Mouse (Mus musculus) hindbrain, embryonic 16.5 days (tissue): ENCODE measurements around the gene Klhl36. TPM values are rescaled to one million over a fixed set of nuclear protein-coding genes. Genes with fewer than 3 reads are reported as not detected.

Experiments
- ATAC-seq: fragments of 200-750 bp; cut with Nextera tagmentation; 2 replicates; pipeline ENCODE4 v1.8.0; 2017; ENCODE audit warnings: moderate TSS enrichment, moderate library complexity
- H3K27ac ChIP-seq: fragments of 300-500 bp; sonication (generic); 2 replicates; pipeline ENCODE4 v1.5.1; 2014; ENCODE audit warnings: low read depth, mild to moderate bottlenecking, control low read depth, low read length, moderate library complexity
- H3K27me3 ChIP-seq: fragments of 300-500 bp; sonication (generic); replicated peaks from 2 replicates; pipeline ENCODE4 v1.6.1; 2014; ENCODE audit warnings: low read length; ENCODE audit not compliant: control insufficient read depth, insufficient read depth
- H3K36me3 ChIP-seq: fragments of 300-500 bp; sonication (generic); 2 replicates; pipeline ENCODE4 v1.6.1; 2014; ENCODE audit warnings: mild to moderate bottlenecking, low read length, moderate library complexity, mixed read lengths; ENCODE audit not compliant: control insufficient read depth, insufficient read depth
- H3K4me1 ChIP-seq: fragments of 300-500 bp; sonication (generic); 2 replicates; pipeline ENCODE4 v1.6.1; 2014; ENCODE audit warnings: low read depth, low read length; ENCODE audit not compliant: control insufficient read depth, insufficient read depth
- H3K4me2 ChIP-seq: fragments of 300-500 bp; sonication (generic); 2 replicates; pipeline ENCODE4 v1.6.1; 2014; ENCODE audit warnings: mild to moderate bottlenecking, low read length, control low read depth, moderate library complexity
- H3K4me3 ChIP-seq: fragments of 300-500 bp; sonication (generic); 2 replicates; pipeline ENCODE4 v1.5.1; 2014; ENCODE audit warnings: mild to moderate bottlenecking, low read length, control low read depth, moderate library complexity
- H3K9ac ChIP-seq: fragments of 300-500 bp; sonication (generic); 2 replicates; pipeline ENCODE4 v1.6.1; 2014; ENCODE audit warnings: low read depth, mild to moderate bottlenecking, control low read depth, low read length, moderate library complexity
- H3K9me3 ChIP-seq: fragments of 300-500 bp; sonication (generic); 2 replicates; pipeline ENCODE4 v1.6.1; 2014; ENCODE audit warnings: mild to moderate bottlenecking, low read length, moderate library complexity; ENCODE audit not compliant: control insufficient read depth
- WGBS: fragments of 180-500 bp; shearing (Covaris S2); extraction: QIAGEN DNeasy Blood & Tissue Kit; methylation state at CpG from one replicate; pipeline ENCODE4 v1.1.7; 2014; 5-methylcytosine and 5-hydroxymethylcytosine counted together
- polyA plus RNA-seq: library from polyadenylated mRNA; unstranded; fragments of >200 nt; fragmentation: Nextera tagmentation; extraction: Ambion mirVana; gene quantifications from 2 replicates; pipeline ENCODE4 v1.2.1, GENCODE M21; 2015

The Klhl36 gene
- polyA plus RNA-seq, 1 experiment from 2014 or later: 20.5 TPM

GRCm38 (mm10) chr8:119854035-119854434 lies 8.0 kb upstream of the Klhl36 start:
- H3K9ac ChIP-seq: no peak overlapping the region
- no peaks in the 10 kb centered on the region for H3K27me3 ChIP-seq
- WGBS: 25% methylated on average over 5 of the region's 5 CpGs
- no peak overlapping the region for H3K27ac ChIP-seq
- H3K4me3 ChIP-seq: no peak overlapping the region
- H3K9me3 ChIP-seq: no peaks in the 10 kb centered on the region
- no peaks in the 10 kb centered on the region for H3K36me3 ChIP-seq
- H3K4me1 ChIP-seq: no peaks in the 10 kb centered on the region
- no peak overlapping the region for H3K4me2 ChIP-seq
- ATAC-seq: no peak

- H3K36me3 ChIP-seq: no peaks in the 10 kb centered on the region
- H3K9ac ChIP-seq: no peak overlapping the region
- H3K4me3 ChIP-seq: no peak overlapping the region
- H3K4me1 ChIP-seq: no peaks in the 10 kb centered on the region
- no peak overlapping the region for H3K27ac ChIP-seq
- H3K27me3 ChIP-seq: no peaks in the 10 kb centered on the region
- no peak overlapping the region for H3K4me2 ChIP-seq
- no peak for ATAC-seq
- no peaks in the 10 kb centered on the region for H3K9me3 ChIP-seq
- 79% methylated on average over 5 of the region's 5 CpGs for WGBS
These were observed 6.4 kb upstream of the Klhl36 start for GRCm38 (mm10) chr8:119855656-119856055.

GRCm38 (mm10) chr8:119857767-119858166 lies 4.3 kb upstream of the Klhl36 start:
- Histone ChIP-seq H3K9ac (no peak overlapping the region), H3K4me1 (peaks cover 7% of the 10 kb centered on the region), H3K4me2 (no peak overlapping the region), H3K4me3 (no peak overlapping the region), H3K9me3 (no peaks in the 10 kb centered on the region), H3K27me3 (no peaks in the 10 kb centered on the region), H3K27ac (no peak overlapping the region), H3K36me3 (no peaks in the 10 kb centered on the region)
- ATAC-seq: no peak
- 73% methylated on average over 6 of the region's 6 CpGs for WGBS

GRCm38 (mm10) chr8:119862390-119862734 lies 296 bp downstream of the Klhl36 start:
- no peak for ATAC-seq
- 0% methylated on average over 18 of the region's 19 CpGs for WGBS
- Histone ChIP-seq H3K4me2 (peak overlapping the region; percentile 87), H3K4me3 (peak overlapping the region; percentile 91), H3K27me3 (no peaks in the 10 kb centered on the region), H3K9me3 (no peaks in the 10 kb centered on the region), H3K4me1 (peaks cover 15% of the 10 kb centered on the region), H3K9ac (peak overlapping the region; percentile 94), H3K27ac (peak overlapping the region; percentile 68), H3K36me3 (no peaks in the 10 kb centered on the region)

GRCm38 (mm10) chr8:119862749-119863148 lies 683 bp downstream of the Klhl36 start:
- Histone ChIP-seq H3K9me3 (no peaks in the 10 kb centered on the region), H3K27me3 (no peaks in the 10 kb centered on the region), H3K36me3 (no peaks in the 10 kb centered on the region), H3K4me2 (peak overlapping the region; percentile 87), H3K9ac (peak overlapping the region; percentile 94), H3K4me3 (peak overlapping the region; percentile 91), H3K27ac (peak overlapping the region; percentile 68; the same call in 1 of the 2 replicates), H3K4me1 (peaks cover 15% of the 10 kb centered on the region)
- WGBS: 11% methylated on average over 6 of the region's 6 CpGs
- no peak for ATAC-seq

GRCm38 (mm10) chr8:119869616-119870015 lies 7.5 kb downstream of the Klhl36 start:
- peaks cover 3% of the 10 kb centered on the region for H3K9me3 ChIP-seq
- no peak for ATAC-seq
- WGBS: 85% methylated on average over 20 of the region's 20 CpGs
- no peaks in the 10 kb centered on the region for H3K27me3 ChIP-seq
- no peak overlapping the region for H3K27ac ChIP-seq
- no peak overlapping the region for H3K4me3 ChIP-seq
- H3K36me3 ChIP-seq: peaks cover 33% of the 10 kb centered on the region
- H3K4me2 ChIP-seq: no peak overlapping the region
- H3K9ac ChIP-seq: no peak overlapping the region
- no peaks in the 10 kb centered on the region for H3K4me1 ChIP-seq

- Histone ChIP-seq H3K4me3 (no peak overlapping the region), H3K36me3 (peaks cover 39% of the 10 kb centered on the region), H3K27me3 (no peaks in the 10 kb centered on the region), H3K27ac (no peak overlapping the region), H3K9me3 (peaks cover 3% of the 10 kb centered on the region), H3K4me1 (no peaks in the 10 kb centered on the region), H3K9ac (no peak overlapping the region), H3K4me2 (no peak overlapping the region)
- ATAC-seq: no peak
- 97% methylated on average over 1 of the region's 1 CpGs for WGBS
These were observed 11.1 kb downstream of the Klhl36 start for GRCm38 (mm10) chr8:119873181-119873580.

GRCm38 (mm10) chr8:119881301-119881700 lies 19.2 kb downstream of the Klhl36 start:
- Histone ChIP-seq H3K27ac (no peak overlapping the region), H3K9me3 (no peaks in the 10 kb centered on the region), H3K4me3 (no peak overlapping the region), H3K36me3 (peaks cover 6% of the 10 kb centered on the region; the same call in 1 of the 2 replicates), H3K9ac (no peak overlapping the region), H3K4me2 (no peak overlapping the region), H3K4me1 (no peaks in the 10 kb centered on the region; the same call in 1 of the 2 replicates), H3K27me3 (no peaks in the 10 kb centered on the region)
- no peak for ATAC-seq
- WGBS: 72% methylated on average over 6 of the region's 6 CpGs

GRCm38 (mm10) chr8:119881917-119882316 lies 19.9 kb downstream of the Klhl36 start:
- WGBS: 77% methylated on average over 8 of the region's 8 CpGs

GRCm38 (mm10) chr8:119883281-119883680 lies 21.2 kb downstream of the Klhl36 start:
- 88% methylated on average over 7 of the region's 7 CpGs for WGBS

More at GRCm38 (mm10) chr8:119881917-119882316, 19.9 kb downstream of the Klhl36 start:
- H3K4me1 ChIP-seq: no peaks in the 10 kb centered on the region; the same call in 1 of the 2 replicates
- H3K27ac ChIP-seq: no peak overlapping the region
- ATAC-seq: no peak
- H3K9me3 ChIP-seq: no peaks in the 10 kb centered on the region
- H3K27me3 ChIP-seq: no peaks in the 10 kb centered on the region
- no peak overlapping the region for H3K9ac ChIP-seq
- H3K36me3 ChIP-seq: 0 out of 2 replicates have a peak, but pooled peaks cover 5% of the 10 kb centered on the region
- no peak overlapping the region for H3K4me3 ChIP-seq
- H3K4me2 ChIP-seq: no peak overlapping the region

More at GRCm38 (mm10) chr8:119883281-119883680, 21.2 kb downstream of the Klhl36 start:
- Histone ChIP-seq H3K4me3 (no peak overlapping the region), H3K9me3 (no peaks in the 10 kb centered on the region), H3K27ac (no peak overlapping the region), H3K36me3 (no peaks in the 10 kb centered on the region), H3K4me1 (no peaks in the 10 kb centered on the region; the same call in 1 of the 2 replicates), H3K9ac (no peak overlapping the region), H3K27me3 (no peaks in the 10 kb centered on the region), H3K4me2 (no peak overlapping the region)
- ATAC-seq: no peak
